Mouse (Mus musculus) left cerebral cortex, adult 6 months (tissue): Measurements from ENCODE around the gene Purb. TPM values are rescaled to one million over a fixed set of nuclear protein-coding genes. Genes with fewer than 3 reads are reported as not detected.

Source experiments
- long read RNA-seq, 2 experiments: library from polyadenylated mRNA; unstranded; transcript quantifications; one replicate each; pipeline ENCODE4 v2.0.0; 2019 to 2020
- polyA plus RNA-seq: library from polyadenylated mRNA; unstranded; fragments of <200 nt; fragmentation: Nextera tagmentation; gene quantifications from 2 replicates; pipeline ENCODE4 v1.2.3, GENCODE M21; 2021

Gene Purb
- polyA plus RNA-seq, result 29.0 and 47.7 TPM in 2 replicates
- long read RNA-seq, experiment 1, full-length matches to known transcripts, result 122 of 122 reads
- long read RNA-seq, experiment 1, partial matches to known transcripts, result 0 of 122 reads
- long read RNA-seq, experiment 1, other reads (novel, unspliced or antisense), result 0 of 122 reads
- long read RNA-seq, experiment 2, full-length matches to known transcripts, result 201 of 202 reads
- long read RNA-seq, experiment 2, partial matches to known transcripts, result 0 of 202 reads
- long read RNA-seq, experiment 2, other reads (novel, unspliced or antisense), result 1 of 202 reads

DNA sequence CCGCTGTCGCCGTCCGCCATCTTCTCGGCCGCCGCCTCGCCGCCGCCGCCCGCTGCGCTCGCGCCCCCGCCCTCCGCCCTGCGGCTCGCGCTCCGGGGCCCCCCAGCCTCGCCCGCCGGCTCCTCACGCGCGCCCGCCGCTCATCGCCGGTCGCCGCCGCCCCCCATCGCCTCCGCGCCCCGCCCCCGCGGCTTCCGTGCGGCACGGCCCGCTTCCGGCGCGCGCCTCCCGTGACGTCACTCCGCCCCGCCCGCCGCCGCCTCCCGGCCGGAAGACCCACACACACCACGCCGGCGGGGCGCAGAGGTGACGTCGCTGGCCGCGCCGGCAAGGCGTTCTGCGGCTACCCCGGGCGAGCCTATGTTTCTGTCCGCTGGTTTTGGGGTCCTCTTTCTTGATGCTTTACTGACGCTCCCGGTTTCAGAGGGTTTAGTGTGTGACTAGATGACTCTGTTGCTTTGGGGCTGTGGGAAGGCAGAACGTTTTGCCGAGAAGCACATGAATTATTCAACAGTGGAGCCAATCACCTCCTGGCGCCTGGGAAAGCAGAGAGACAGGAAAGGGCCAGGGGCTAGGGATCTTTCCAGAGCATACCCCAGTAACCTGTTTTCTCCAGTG lies at the start of gene Purb:
Gene Purb (minus strand): TSS at position 51 of the 618 bp plus-strand sequence.

DNA sequence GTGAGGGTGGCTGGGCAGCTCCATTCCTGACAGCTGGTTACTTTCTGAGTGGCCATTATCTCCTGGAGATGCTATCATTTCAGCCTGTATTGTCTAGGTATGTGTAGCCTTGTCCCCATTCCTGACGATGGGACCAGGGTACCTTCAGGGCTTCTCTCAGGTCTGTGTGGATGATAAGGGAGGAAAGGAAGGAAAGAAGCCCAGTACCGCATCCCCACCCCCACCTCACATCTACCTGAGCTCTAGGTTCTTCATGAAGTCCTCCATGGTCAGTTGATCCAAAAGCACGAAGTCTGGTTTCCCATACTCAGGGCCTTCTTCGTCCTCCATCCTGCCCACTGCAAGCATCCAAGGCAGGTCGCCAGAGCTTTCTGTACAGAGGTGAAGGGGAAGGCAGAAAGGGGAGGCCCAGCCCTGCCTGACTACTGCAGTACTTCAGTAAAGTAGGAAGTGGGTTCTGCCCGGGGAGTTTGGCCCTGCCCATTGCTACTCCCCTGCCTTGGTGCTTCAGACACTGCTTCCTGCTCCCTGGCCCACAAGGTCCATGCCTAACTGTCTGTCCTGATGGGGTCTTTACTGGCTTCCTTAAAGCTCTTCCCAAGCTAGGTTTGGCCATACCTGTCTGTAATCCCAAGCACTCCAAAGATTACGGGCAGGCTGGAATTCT lies 44.9 kb upstream of the Purb start, which contains the start of gene Myo1g:
Gene Myo1g (minus strand): TSS at position 459 of the 667 bp plus-strand sequence.

DNA sequence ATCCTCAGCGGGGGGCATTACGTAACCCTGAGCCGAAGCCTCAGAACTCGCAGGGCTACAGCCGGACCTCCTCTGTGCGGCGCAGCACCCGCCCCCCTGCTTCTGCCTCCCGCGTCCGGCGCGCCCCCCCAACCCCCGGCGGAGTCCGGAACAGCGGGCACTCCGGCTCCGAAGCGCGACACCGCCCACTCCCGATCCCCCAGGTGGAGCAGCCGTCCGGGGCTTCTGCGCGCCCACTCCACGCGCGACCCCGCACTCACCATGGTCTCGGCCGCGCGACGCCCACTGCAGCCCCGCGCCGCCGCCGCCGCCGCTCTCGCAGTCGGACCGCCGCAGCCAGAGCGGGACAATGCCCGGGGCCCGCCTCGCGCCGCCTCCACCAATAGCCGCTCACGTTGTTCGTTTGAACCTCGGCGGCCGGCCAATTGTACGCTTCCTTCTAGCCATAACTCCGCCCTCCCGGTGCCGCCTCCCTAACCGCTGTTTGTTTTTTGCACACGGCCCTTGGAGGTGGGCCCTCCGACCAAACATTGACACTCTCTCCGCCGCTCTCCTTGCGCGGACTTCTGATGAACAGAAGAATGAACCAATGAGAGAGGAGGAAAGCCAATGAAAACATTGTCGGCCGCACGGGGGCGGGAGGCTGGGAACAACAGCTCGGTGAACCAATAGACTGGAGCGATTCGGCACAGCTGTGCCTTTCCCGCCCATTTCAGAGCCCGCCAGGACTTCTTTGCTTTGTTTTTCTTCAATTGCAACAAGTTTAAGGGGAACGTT lies 31.5 kb downstream of the Purb start, which contains the start of gene H2afv:
Gene H2afv (minus strand): TSS at position 367 of the 777 bp plus-strand sequence.

Other genes starting within 250 kb of the Purb start
- 0.41 and 0.50 TPM in 2 replicates for gene Npc1l1, start 245.8 kb downstream of the Purb start, polyA plus RNA-seq
- 43.0 and 50.6 TPM in 2 replicates for gene Ddx56, start 208.1 kb downstream of the Purb start, polyA plus RNA-seq
- gene Tmed4, start 201.0 kb downstream of the Purb start, polyA plus RNA-seq, result 75.0 and 95.1 TPM in 2 replicates
- 105 and 130 TPM in 2 replicates for gene Ogdh, start 184.3 kb downstream of the Purb start, polyA plus RNA-seq
- gene Zmiz2, start 86.8 kb downstream of the Purb start, polyA plus RNA-seq, result 37.3 and 49.4 TPM in 2 replicates
- gene Ppia, start 60.5 kb downstream of the Purb start, polyA plus RNA-seq, result 7,677 and 8,160 TPM in 2 replicates
- 161 and 199 TPM in 2 replicates for gene H2afv, start 31.5 kb downstream of the Purb start, polyA plus RNA-seq
- gene Myo1g, start 45.0 kb upstream of the Purb start, polyA plus RNA-seq, result 0.09 and 0.26 TPM in 2 replicates
- gene Ccm2, start 71.0 kb upstream of the Purb start, polyA plus RNA-seq, result 45.3 and 82.5 TPM in 2 replicates
- gene Nacad, start 130.1 kb upstream of the Purb start, polyA plus RNA-seq, result 14.9 and 17.8 TPM in 2 replicates
- gene Tbrg4, start 150.2 kb upstream of the Purb start, polyA plus RNA-seq, result 16.7 and 25.2 TPM in 2 replicates
- not detected in 2 replicates for gene Wap, start 162.7 kb upstream of the Purb start, polyA plus RNA-seq
- gene Ramp3, start 182.6 kb upstream of the Purb start, polyA plus RNA-seq, result 27.5 and 29.0 TPM in 2 replicates